Mouse (Mus musculus) limb, embryonic 13.5 days (tissue): ENCODE data around the gene Sppl2c. TPM values are rescaled to one million over a fixed set of nuclear protein-coding genes. Genes with fewer than 3 reads are reported as not detected.

ENCODE experiments used
- ATAC-seq: fragments of 200-750 bp; cut with Nextera tagmentation; 2 replicates; pipeline ENCODE4 v1.8.0; 2017; ENCODE audit warnings: low read depth, moderate number of reproducible peaks, moderate TSS enrichment; ENCODE audit not compliant: low FRiP score
- H3K27ac ChIP-seq: fragments of 300-500 bp; sonication (generic); 2 replicates; pipeline ENCODE4 v1.5.1; 2015; ENCODE audit warnings: inconsistent platforms, mild to moderate bottlenecking, moderate library complexity
- H3K27me3 ChIP-seq: fragments of 300-500 bp; sonication (generic); 2 replicates; pipeline ENCODE4 v1.6.1; 2015; ENCODE audit warnings: mild to moderate bottlenecking, inconsistent platforms
- H3K36me3 ChIP-seq: fragments of 300-500 bp; sonication (generic); 2 replicates; pipeline ENCODE4 v1.6.1; 2015; ENCODE audit warnings: inconsistent platforms, mild to moderate bottlenecking, moderate library complexity
- H3K4me1 ChIP-seq: fragments of 300-500 bp; sonication (generic); 2 replicates; pipeline ENCODE4 v1.6.1; 2015; ENCODE audit warnings: inconsistent platforms
- H3K4me2 ChIP-seq: fragments of 300-500 bp; sonication (generic); replicated peaks from 2 replicates; pipeline ENCODE4 v1.6.1; 2015; ENCODE audit warnings: inconsistent platforms, mild to moderate bottlenecking, moderate library complexity
- H3K4me3 ChIP-seq: fragments of 300-500 bp; sonication (generic); 2 replicates; pipeline ENCODE4 v1.5.1; 2015; ENCODE audit warnings: moderate library complexity, mild to moderate bottlenecking, inconsistent platforms
- H3K9ac ChIP-seq: fragments of 300-500 bp; sonication (generic); 2 replicates; pipeline ENCODE4 v1.6.1; 2015; ENCODE audit warnings: mild to moderate bottlenecking, inconsistent platforms
- H3K9me3 ChIP-seq: fragments of 300-500 bp; sonication (generic); 2 replicates; pipeline ENCODE4 v1.6.1; 2016; ENCODE audit warnings: inconsistent platforms
- WGBS: fragments of 180-500 bp; shearing (Covaris S2); methylation state at CpG from one replicate; pipeline ENCODE4 v1.1.7; 2015; 5-methylcytosine and 5-hydroxymethylcytosine counted together
- polyA plus RNA-seq: library from polyadenylated mRNA; unstranded; fragments of >200 nt; fragmentation: Nextera tagmentation; extraction: Ambion mirVana; gene quantifications from 2 replicates; pipeline ENCODE4 v1.2.1, GENCODE M21; 2015

Gene Sppl2c
- polyA plus RNA-seq, 1 experiment from 2014 or later: not detected

DNA sequence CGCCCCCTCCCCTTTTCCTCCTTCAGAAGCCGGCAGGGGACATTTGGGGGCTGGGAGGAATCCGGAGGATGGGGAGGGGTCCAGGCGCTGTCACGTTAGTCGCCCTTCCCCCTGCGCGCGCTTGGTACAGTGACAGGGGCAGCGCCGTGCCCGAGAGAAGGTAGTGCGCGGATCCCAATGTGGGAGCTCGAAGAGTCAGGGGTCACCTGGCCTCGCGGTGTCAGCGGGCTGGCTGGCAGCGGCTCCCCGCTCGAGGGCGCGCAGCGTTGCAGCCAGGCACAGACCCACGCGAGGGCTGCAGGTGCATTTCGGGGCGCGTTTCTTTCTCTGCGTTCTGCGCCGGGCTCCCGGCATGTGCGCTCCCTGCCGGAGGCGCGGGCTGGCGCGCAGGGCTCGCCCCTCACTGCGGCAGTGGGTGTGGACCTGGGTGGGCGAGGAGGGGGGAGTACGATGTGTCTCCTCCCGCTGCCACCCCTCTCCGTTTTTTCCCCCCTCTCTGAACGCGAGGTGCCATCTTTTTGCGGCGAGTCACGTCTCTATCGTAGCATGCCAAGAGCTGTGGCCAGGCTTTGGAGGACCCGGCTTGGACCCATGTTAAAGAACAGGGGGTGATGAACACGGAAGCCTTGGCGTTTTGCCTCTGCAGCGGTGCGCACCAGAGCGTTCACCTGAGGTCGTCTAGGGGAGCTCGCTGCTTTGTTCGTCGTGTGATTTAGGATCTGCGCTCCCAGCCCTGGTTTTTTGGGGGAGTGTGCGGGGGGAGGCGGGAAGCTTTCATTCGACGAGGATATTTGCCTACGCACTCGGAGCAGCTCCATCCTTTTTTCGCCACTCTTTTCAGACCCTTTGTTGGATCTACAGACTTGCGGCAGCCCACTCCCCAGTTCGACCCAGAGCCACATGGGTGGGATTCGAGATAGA is 46.3 kb downstream of the Sppl2c start:
- Histone ChIP-seq H3K9me3 (no peaks in the 10 kb centered on the region), H3K4me1 (peaks cover 28% of the 10 kb centered on the region), H3K4me3 (peak overlapping the region; percentile 62), H3K27me3 (peaks cover 83% of the 10 kb centered on the region), H3K4me2 (peak overlapping the region; percentile 96), H3K27ac (no peak overlapping the region), H3K9ac (peak overlapping the region; percentile 62; the same call in 1 of the 2 replicates), H3K36me3 (no peaks in the 10 kb centered on the region)
- ATAC-seq: no peak
- WGBS: under 1% methylated on average over 69 of the region's 72 CpGs

DNA sequence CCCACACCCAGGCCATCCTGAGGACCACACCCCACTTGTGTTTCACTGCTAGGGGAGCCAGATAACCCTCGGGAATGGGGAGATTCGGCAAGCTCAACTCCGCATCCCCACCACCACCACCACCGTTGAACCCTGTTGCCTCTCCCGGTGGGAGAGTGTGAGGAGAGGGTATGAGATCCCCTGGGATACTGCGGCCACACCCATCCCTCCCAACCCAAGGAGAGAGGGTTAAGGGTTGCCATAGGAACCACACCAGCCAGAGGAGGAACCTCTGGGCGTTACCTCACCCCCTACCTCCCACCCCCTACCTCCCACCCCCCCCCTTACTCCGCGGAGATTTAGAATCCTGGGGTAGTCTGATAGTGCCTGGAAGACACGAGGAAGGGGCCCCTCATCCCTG is 47.0 kb downstream of the Sppl2c start:
- WGBS: 1% methylated on average over 10 of the region's 10 CpGs
- H3K36me3 ChIP-seq: no peaks in the 10 kb centered on the region
- H3K27me3 ChIP-seq: peaks cover 82% of the 10 kb centered on the region
- H3K4me1 ChIP-seq: peaks cover 28% of the 10 kb centered on the region
- no peaks in the 10 kb centered on the region for H3K9me3 ChIP-seq
- H3K27ac ChIP-seq: no peak overlapping the region
- peak overlapping the region; percentile 96 for H3K4me2 ChIP-seq
- H3K9ac ChIP-seq: no peak overlapping the region
- no peak for ATAC-seq
- H3K4me3 ChIP-seq: peak overlapping the region; percentile 62; the same call in 1 of the 2 replicates

DNA sequence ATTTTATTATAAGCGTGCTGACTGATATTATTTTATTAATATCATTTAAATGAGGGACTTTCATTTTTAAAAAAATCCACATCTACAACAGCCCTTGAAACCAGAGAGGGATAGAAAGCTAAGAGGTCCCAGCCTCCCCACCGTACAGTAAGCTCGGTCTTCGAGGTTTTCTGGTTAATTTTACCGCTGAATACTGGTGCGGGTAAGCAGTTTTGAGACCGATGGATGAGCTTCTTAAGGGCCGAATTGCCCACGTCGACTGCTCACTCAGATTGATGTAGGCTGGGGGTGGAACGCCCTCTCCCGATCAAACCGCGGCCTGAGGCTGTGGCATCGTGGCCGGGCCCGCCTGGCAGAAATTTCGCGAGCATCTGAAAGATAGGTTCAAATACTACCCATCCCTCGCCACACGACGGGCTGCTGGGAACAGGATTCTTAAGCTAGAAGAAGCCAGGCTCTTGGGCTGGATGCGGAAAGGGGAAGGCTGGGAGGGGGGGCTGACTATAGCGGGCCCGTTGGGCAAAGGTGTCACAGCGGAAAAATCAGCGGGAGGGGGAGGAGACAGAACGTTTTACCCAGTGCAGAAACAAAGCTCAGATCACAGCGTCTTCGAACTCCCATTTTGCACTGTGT is 47.6 kb downstream of the Sppl2c start:
- Histone ChIP-seq H3K27ac (no peak overlapping the region), H3K9me3 (no peaks in the 10 kb centered on the region), H3K4me3 (peak overlapping the region; percentile 1; the same call in 1 of the 2 replicates), H3K4me2 (peak overlapping the region; percentile 17; the same call in 1 of the 2 replicates), H3K9ac (no peak overlapping the region), H3K36me3 (no peaks in the 10 kb centered on the region), H3K4me1 (peaks cover 28% of the 10 kb centered on the region), H3K27me3 (peaks cover 78% of the 10 kb centered on the region)
- no peak for ATAC-seq
- 3% methylated on average over 30 of the region's 30 CpGs for WGBS

DNA sequence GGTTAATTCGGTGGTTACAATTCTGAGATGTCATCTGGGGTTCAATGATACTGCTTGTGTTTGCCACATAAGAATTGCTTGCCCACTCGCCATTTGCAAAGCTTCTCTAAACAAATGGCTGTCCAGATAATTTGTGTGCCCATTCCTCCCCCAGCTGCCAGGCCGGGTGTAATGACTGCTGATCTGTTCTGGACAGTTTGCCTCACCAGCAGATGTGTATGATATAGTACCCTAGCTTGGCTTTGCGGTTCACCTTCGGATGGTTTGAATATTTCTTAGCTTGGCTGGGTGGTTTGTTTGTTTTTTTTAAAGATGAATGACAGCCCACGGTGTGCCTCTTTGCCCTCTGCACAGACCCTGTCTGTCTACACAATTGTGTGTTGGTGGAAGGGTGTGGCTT is 48.6 kb downstream of the Sppl2c start:
- Histone ChIP-seq H3K4me3 (no peak overlapping the region), H3K27me3 (peaks cover 68% of the 10 kb centered on the region)
- WGBS: 48% methylated on average over 6 of the region's 6 CpGs

DNA sequence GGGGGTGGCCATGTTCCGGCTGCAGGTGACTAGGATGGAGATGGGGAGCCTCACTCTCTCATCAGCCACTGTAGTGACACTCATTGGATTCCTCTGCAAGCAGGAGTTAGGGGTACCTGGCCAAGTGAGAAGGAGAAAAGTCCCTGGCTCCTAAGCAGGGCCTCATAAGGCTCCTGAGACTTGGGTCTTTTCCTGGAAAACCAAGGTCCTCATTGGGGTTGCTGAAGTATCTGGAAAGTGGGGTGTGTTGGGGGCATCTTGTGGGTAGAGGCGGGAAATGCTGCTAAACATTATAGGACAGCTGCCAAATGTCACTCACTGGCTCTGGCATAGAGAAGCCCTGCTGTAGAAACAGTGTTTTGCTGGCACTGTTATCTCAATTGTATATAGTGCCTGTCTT is 49.8 kb downstream of the Sppl2c start:
- H3K4me3 ChIP-seq: no peak overlapping the region
- no peak overlapping the region for H3K27ac ChIP-seq
- H3K9me3 ChIP-seq: no peaks in the 10 kb centered on the region
- H3K36me3 ChIP-seq: no peaks in the 10 kb centered on the region
- no peak overlapping the region for H3K9ac ChIP-seq
- H3K4me2 ChIP-seq: no peak overlapping the region
- ATAC-seq: no peak
- 69% methylated on average over 2 of the region's 2 CpGs for WGBS
- H3K4me1 ChIP-seq: peaks cover 28% of the 10 kb centered on the region
- H3K27me3 ChIP-seq: peaks cover 60% of the 10 kb centered on the region

More for the DNA sequence above, 48.6 kb downstream of the Sppl2c start:
- no peaks in the 10 kb centered on the region for H3K9me3 ChIP-seq
- H3K9ac ChIP-seq: no peak overlapping the region
- peaks cover 28% of the 10 kb centered on the region for H3K4me1 ChIP-seq
- no peak overlapping the region for H3K27ac ChIP-seq
- ATAC-seq: no peak
- no peak overlapping the region for H3K4me2 ChIP-seq
- no peaks in the 10 kb centered on the region for H3K36me3 ChIP-seq

DNA sequence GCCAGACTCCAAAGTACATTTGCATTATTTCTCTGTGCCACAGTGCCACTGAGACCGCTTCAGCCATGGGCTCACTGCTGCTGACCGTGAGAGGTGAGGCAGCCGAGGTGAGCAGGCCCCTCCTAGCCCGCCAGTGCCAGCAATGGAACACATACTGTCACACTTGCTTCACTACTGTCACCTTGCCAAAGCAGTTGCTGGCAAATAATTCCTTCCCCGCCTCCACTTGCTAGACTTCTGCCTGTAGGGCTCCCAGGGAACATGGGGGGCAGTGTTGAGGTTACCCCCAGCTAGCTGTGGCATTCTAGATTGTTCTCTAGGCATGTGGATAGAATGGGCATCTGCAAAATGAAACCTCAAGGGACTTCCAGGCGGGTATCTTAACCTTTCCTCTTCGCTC is 51.1 kb downstream of the Sppl2c start:
- Histone ChIP-seq H3K9ac (no peak overlapping the region), H3K9me3 (no peaks in the 10 kb centered on the region), H3K4me1 (peaks cover 19% of the 10 kb centered on the region), H3K27me3 (peaks cover 51% of the 10 kb centered on the region), H3K4me3 (no peak overlapping the region), H3K36me3 (no peaks in the 10 kb centered on the region), H3K27ac (no peak overlapping the region), H3K4me2 (no peak overlapping the region)
- ATAC-seq: no peak
- WGBS: 67% methylated on average over 7 of the region's 7 CpGs

DNA sequence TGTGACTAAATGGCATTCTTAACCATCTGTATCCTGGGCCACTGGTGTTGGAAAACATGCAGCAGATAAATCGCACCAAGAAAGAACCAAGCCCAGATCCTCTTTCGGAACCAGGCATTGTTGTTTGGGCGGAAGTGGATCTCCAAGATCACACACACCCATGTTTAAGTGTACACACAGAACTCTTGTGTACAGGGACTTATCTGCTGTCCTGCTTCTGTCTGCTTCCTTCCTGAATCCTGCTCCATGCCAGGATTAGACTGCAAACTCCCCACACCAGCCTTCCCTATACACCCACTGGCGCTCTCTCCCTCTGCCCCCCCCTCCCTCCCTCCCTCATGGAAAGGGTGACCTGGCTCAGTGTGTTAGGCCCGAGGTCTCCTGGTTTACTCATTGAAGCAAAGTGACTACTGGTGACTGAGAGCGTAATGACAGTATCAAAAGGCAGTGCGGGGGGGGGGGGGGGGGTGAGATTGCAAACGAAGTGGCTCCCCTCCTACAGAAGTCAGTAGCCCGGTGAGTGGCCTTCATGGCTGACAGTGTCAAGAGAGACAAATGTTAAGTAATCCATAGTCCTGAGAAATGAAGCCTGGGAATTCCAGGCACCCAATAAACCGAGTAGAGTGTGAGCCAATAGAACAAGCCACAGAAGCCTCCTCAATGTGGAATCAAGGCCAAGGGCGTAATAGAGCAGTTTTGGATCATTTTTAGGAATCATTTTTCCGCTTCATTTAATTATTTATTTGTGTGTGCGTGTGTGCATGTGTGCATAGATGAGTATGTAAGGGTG is 52.0 kb downstream of the Sppl2c start:
- ATAC-seq: no peak
- Histone ChIP-seq H3K27ac (no peak overlapping the region), H3K9me3 (no peaks in the 10 kb centered on the region), H3K36me3 (no peaks in the 10 kb centered on the region), H3K4me2 (no peak overlapping the region), H3K4me3 (no peak overlapping the region), H3K4me1 (peaks cover 10% of the 10 kb centered on the region), H3K27me3 (peaks cover 42% of the 10 kb centered on the region), H3K9ac (no peak overlapping the region)
- 55% methylated on average over 13 of the region's 13 CpGs for WGBS

Other genes with a start within 250 kb of the Sppl2c start
- 51.5 and 55.6 TPM in 2 replicates for gene Nsf, start 232.3 kb upstream of the Sppl2c start, polyA plus RNA-seq
- gene Arf2, start 219.6 kb upstream of the Sppl2c start, polyA plus RNA-seq: 81.1 and 84.3 TPM in 2 replicates
- gene Crhr1, start 53.5 kb upstream of the Sppl2c start, polyA plus RNA-seq: 0.09 and 0.29 TPM in 2 replicates
- gene Mapt, start 45.1 kb downstream of the Sppl2c start, polyA plus RNA-seq: 3.0 and 4.9 TPM in 2 replicates